Mouse (Mus musculus) v-Abl transformed pro-B cells (cell line): ENCODE results near the gene Prcd.
"Not testable (repeated sequence)": the region's sequence is repeated elsewhere in the genome, so short reads cannot be mapped to it uniquely, and the experiment has no call there.

Source experiments
- in situ Hi-C, 2 experiments: fragments of 400-800 bp; cut with MboI; formaldehyde crosslinking; loops; one replicate each; pipeline ENCODE4 v1.15.1; 2025; ENCODE audit not compliant: unreplicated experiment in 2 of 2

The Prcd gene

DNA sequence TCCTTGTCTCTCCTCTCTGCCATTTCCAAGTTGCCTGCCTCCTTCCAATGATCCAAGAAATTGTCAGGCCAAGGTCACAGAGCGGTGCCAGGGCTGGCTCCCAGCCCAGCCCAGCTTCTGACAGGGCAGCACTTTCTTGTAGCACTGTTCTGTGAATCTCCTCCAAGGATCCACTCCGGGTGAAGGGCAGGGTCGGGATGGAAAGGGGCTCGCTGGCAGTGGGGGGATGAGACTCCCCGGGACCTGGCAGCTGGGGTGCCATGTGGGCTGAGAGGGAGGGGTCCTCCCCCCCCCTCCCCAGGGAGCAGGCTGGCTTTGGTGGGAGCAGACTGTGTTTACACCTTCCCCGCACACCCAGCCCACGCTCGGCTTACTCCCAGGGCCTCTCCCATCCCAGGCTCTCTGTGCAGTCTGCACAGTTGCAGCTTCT, 8.6 kb downstream of the Prcd start:
- in situ Hi-C loops: no loop called here

DNA sequence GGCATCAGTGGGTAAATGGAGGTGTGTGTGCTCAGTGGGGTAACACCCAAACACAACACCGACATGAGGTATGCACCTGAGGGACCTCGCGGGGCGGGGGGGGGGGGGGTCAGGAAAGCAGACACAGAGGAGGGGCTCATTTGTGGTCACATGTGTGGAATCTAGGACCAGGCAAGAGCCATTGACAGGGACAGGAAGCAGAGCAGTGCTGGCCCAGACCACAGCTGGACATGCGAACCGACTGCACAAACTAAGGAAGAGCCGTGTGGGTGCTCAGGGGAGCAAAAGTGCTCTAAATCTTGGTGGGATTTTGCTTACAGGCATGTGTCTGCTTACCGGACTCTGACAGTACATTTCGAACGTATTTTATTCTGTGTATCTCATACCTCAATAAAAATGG, 12.0 kb downstream of the Prcd start:
- in situ Hi-C loops: no loop called here

DNA sequence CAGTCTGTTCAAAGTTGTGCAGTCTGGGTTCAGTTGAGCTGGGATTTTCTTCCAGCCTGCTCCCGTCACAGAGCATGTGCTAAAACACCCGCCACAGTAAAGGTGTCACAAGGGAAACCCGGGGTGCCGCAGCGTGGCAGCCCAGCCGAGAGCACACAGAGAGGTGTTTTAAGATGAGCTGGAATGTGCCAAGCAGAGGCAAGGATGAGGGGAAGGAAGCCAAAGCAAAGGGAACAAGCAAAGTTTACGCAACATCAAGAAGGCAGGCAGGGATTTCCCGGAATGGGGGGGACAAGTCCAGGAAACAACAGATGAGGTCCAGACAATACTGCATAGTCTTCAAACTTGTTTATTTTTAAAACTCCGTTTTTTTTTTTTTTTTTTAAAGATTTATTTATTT, 13.2 kb downstream of the Prcd start:
- in situ Hi-C loops: no loop called here

DNA sequence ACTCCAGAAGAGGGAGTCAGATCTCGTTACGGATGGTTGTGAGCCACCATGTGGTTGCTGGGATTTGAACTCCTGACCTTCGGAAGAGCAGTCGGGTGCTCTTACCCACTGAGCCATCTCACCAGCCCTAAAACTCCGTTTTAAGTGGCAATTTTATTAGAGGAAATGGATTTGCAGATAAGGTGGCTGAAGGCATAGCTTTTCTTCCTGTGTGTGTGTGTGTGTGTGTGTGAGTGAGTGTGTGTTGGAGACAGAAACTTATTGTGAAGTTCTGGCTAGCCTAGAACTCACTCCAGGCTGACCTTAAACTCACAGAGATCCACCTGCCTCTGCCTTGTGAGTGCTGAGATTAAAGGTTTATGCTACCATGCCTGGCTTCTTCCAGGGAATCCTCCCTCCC, 13.7 kb downstream of the Prcd start:
- in situ Hi-C loops: not testable (repeated sequence)

DNA sequence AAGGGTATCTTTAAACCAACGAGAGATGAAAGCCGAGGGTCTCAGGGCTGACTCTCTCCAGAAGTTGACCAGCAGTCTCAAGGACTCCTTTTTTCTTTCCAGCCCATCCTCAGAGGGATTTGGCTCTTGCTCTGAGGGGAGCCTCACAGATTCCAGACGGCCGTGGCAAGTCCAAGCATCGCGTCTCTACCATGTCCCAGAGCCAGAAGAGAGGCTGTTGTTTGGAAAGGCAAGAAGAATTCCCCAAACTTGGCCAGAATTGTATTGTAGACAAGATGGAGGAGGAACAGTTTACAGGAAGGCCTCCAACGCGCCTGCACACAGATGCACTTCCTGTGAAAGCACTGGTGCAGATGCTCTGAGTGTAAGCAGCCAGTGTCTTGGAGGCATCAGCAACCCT, 14.6 kb downstream of the Prcd start:
- in situ Hi-C loops: no loop called here

DNA sequence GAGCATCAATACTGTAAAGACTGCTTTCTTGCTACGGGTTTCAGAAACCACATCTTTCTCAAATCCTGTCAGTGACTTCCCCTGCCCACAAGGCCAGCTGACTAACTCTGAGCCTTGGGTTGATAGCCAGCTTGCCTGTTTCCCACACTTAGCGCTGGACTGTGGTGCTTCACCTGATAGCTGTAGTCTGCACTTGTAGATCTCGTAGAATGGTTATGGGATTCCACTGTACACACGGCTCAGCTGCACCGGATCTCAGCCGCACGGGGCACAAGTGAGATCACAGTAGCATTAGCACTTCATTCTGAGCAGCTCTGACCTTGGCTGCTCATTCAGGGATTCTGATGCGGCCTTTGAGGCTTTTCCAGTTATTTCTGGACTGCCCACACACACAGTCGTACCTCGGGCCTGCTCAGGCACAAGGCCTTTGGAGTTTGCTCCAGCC, 15.1 kb downstream of the Prcd start:
- in situ Hi-C loops: no loop called here

DNA sequence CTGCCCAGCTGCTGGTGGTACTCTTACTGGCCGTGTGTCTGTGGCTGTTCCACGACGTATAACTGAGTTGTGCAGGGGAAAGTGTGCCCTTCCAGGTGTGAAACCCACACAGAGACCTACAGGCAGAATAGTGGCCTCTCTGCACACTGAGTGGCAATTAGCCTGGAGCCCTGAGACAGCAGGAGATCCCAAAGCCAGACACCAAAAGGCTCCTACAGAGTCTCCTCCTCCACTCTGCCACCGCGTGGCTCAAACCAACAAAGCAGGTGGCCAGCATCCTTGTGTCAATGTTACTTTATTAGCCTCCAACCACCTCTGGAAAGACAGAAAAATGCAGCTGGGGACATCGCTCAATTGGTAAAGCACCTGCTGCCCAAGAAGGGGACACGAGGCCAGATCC, 15.5 kb downstream of the Prcd start:
- in situ Hi-C loops: no loop called here

DNA sequence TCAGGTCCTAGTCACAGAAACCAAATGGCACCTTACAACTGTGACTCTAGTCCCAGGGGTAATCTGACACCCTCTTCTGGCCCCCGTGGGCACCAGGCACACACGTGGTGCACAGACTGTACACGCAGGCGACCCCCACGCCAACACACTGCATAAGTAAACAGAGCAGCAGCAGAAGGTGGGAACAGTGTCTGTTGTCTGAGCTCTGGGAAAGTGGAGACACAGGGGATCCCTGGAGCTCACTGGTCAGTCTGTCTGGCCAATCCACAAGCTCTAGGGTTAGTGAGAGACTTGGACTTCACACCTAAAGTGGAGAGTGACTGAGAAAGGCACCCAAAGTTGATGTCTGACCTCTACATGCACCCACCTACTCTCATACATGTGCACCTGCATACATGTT, 16.0 kb downstream of the Prcd start:
- in situ Hi-C loops: no loop called here

DNA sequence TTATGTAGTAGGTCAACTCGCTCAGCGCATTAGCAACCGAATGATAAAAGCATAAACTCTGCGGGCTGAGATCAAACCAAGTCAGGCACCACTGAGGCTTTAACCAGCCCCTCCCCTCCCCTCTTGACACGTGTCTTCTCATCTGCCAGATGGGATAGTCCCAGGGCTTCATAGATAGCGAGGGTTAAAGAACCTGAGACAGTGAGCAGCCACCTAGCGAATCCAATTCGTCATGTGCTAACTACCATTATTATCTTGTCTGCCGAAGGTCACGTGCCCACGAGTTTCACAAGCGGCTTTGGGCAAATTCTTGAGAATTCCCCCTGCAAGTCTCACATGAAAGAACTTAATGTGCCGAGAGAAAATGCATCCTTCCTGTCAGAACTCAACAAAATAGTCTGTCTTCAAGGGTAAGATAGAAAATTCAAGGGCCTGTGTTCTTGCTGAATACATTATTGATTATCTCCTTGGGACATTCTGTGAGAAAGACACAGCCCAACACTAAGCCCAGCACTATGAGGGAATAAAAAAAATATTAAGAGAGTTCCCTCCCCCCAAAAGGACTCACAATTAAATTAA, 16.5 kb downstream of the Prcd start:
- in situ Hi-C loops: no loop called here

DNA sequence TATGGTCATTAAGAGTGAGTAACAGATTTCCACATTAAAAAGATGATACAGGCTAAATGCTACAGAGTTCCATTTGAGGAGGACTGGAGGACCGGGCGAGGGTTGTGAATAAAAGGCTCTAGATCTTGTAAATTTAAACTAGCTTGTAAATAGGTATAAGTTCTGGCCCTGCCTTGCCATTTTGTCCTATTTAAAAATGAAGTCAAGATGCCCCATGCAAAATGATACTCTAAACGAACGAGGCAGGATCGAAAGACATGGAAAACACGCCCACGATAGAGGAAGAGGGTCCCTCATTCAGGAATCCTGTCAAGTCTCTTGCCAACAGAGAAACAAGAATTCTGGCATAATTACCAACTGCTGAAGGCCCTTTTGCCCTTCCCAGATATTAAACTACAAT, 17.1 kb downstream of the Prcd start:
- in situ Hi-C loops: no loop called here

DNA sequence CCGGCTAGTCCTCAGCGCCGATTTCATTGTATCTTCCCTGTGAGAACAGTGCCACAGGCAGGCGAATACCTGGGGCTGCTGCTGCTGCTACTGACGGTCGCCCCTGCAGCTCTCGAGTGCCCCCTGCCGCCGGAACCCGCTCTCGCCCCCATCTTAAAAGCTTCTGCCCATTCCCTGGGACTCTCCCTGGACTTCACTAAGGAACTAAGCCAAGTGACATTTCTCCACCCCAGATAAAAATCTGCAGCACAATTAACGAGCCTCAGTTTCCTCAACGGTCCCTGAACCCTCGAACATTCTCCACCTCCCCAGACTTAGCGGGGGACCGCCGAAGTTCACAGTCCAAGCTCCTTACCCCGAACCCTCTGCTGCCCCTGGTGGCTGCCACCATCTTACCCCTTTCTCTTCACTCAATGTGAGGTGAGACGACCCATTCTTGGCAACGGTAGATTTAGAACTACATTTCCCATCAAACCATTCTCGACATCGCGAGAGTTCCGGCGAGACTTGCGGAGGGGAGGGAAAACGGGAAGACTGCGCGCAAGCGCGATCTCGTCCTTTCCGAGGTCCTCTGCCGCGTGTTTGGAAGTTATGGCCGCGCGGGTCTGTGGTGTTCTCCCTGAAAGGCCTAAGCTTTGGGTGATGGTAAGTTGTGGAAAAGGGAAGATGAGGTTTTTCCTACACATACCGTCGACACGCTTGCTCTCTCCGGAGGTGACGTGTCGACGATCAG, 17.9 kb downstream of the Prcd start:
- in situ Hi-C loops: no loop called here

DNA sequence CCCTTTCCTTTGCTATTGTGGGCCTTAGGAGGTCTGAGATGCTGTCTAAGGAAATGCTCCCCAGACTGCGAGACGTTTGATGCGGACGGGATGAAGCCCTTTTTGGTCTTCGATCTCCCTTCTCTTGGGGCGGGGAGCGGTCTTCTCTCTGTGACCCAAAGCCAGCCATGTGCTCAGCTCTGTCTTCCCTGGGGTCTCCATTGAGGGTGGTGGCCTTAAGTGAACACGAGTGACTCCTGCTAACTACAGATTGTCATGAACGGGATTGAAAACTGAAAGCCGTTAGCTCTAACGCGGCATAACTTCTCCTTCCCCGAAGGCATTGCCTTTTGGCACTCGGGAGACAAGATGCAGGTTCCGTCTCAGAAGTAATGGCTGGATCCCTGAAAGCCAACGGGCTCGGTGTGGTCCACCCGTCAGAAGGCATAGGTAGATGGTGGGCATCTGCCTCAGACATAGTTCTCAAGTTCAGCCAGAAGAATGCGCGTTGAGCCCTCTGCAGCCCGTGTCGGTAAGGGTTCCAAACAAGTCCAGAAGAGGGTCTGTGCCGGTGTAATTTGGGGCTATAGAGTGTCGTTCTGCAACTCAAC, 18.6 kb downstream of the Prcd start:
- in situ Hi-C loops: no loop called here

DNA sequence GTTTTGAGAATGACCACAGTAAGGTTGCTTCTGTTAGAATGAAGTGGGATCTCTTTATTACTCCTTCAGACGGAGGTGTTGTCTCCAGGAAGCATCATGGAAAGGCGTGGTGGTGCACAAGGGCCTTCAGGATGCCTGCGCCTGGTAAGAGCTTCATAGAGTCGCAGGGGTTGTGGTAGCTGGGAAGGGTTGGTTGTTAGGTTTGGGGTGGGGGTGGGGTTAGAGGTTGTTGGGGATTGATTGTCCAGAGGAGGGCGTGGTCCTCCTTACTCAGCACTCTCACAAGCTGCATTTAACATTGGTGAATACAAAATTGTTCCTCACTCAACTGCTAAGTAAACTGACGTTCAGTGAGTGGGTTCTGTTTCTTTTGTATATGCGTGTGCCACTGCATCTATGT, 19.3 kb downstream of the Prcd start:
- in situ Hi-C loops: no loop called here

DNA sequence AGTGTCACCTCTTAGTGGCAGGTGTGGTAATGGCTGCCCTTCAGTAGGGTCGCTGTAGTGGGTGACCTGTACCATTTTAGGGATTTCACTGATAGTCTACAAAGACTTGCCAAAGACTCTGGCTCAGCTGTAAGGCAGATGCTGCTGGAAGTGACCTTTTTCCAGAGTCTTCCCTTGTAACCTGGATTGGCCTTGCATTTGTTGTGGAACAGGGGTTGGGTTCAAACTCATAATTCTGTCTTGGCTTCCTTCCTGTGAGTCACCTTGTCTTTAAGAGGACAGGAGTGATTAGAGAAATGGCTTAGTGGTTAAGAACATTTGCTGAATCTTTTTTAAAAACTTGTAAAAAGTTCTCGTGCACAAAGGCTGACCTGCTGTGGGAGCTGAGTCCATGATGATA, 20.1 kb downstream of the Prcd start:
- in situ Hi-C loops: no loop called here

DNA sequence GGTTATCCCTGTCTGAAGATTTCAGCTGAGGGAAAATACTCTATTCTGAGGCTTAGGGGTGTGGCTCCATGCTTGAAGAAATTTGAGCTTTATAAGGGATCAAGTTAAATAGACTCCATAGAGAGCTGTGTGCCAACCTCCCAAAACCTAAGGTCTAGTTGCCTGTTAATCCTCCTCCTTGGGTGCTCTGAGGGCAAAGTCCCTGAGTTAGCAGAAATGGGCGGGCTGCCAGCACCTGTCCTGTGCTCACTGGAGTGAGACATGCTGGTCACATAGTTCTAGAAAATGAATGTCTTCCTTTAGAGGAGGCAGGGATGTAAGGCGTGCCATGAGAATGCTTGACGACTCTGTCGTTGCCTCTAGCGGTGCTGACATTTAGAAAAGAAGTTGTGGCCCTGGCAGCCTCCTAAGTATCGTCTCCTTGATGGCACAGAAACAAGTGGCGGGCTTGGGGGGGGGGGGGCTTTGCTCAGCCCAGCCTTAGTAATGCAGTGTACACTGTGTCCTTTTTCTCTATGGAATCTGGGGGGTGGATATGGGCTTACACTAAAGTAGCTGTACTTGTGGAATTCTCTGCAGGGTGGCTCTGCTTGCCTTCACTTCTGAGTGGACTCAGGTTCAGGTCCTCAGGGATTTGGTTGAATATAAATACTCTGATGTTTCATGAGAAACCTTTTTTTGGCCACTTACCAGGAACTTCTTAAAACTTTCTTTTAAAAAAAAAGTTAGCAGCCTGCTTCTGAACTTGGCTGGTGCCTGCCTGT, 21.5 kb downstream of the Prcd start:
- in situ Hi-C loops: no loop called here

DNA sequence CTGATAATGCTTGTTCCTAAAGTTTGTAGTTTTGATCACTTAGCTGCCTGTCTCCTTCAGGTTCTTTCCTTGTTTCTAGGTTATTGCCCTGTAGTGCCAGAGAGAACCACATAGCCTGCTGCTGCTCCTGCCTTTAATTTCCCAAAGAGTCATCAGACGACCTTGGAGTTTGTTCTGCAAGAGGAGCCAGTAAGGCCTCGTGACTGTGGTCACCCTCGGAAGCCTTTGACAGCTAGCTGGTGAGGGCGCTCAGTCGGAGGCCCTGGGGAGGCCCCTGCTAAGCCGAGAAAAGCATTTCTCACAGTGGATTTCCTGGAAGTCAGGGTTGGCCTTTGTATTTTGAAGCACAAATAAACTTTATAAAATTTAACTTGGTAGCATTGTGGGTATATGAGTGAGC, 22.1 kb downstream of the Prcd start:
- in situ Hi-C loops: not testable (repeated sequence)

DNA sequence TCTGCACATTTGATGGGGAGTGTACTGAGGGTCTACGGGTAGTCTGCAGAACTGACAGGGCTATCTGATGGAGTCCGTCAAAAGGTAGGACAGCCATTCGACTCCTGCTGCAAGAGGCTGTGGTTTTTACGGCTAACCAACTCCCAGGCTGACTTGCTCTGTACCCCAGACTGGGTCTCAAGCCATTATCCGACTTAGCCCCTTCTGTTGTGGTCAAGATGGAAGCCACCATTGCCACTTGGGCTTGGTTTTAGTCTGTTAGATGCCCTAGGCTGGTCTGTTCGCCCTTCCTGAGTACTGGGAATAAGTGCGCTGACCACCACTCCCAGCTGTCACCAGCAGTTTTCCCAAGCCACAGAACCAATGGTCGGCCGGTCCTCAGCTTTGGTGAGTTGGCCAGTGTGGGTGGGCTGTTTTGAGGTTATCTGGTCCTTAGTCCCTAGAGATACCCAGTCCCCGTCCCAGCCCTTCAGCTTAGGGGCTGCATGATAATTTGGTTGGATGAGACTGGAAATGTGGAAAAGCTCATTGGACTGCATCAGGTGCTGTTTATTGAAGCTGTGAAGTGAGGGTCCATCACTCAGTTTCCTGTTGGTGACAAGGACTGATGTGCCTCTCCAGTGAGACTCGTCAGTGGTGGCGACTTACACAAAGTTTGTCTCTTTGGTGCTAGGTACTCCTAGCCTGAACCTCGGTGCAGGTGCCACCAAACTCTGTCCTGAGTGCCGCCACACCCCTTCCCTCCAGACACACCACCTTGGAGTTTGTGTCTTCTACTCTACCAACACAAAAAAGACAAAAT, 23.0 kb downstream of the Prcd start:
- in situ Hi-C loops: no loop called here

DNA sequence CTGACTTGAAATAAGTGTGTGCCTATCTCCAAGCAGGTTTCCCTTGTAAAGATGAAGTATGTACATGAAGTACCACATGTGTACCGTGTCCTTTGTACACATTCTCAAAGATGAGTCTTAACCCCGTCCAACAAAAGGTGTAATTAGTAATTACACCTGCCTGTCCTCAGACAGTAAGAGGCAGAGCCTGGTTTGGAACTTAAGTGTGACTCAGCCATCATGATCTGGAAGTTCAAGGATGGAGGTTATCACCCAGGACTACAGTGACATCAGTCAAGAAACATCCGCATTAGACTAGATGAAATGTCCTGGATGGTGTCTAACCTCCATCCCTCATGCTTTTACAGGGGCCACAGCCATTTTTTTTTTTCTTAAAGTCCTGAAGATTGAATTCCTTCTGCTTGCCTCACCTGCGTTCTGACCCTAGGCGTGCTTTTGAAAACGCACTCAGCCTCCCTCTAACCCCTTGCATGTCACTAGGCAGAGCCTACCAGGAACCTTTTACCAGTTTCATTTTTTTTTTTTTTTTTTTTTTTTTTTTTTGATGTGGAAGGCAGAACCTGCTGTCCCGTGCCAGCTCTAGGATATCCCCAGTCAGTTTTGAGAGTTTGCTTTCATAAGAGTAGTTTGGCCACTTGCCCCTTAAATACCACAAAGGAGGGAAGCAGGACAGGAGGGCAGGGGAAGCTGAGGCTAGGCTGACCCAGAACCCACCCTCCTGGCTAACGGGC, 24.5 kb downstream of the Prcd start:
- in situ Hi-C loops: no loop called here

DNA sequence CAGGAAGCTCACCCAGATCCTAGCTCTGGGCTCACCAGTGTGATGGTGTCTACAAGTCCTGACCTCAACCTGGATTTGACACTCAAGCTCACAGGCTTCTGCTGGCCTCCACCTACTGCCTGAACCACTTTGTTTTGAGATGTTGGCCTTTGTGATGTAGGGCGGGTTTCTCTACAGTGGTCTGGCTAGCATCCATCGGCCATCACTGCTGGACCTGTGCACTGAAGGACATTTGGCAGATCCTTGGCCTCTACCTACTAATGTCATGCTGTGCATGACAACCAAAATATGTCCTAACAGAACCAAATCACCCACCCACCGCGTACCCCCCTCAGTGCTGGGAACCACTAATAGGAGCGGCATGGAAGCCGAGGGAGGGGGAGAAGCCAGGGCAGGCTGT, 25.8 kb downstream of the Prcd start:
- in situ Hi-C loops: no loop called here
